Mouse (Mus musculus) right cerebral cortex, postnatal 4 days (tissue): ENCODE measurements around the gene Mcat.

Experiments used
- DNase-seq: peaks from one replicate; pipeline ENCODE4 v3.0.0-alpha.2; 2022

Mcat gene

GRCm38 (mm10) chr15:83500352-83500751 lies 63.2 kb downstream of the Mcat start:
- no peak for DNase-seq

GRCm38 (mm10) chr15:83499211-83499755 lies 64.3 kb downstream of the Mcat start:
- no peak for DNase-seq

GRCm38 (mm10) chr15:83497299-83497698 lies 66.3 kb downstream of the Mcat start:
- no peak for DNase-seq
